Mouse (Mus musculus): ENCODE measurements around the gene Dhx38.

DNA sequence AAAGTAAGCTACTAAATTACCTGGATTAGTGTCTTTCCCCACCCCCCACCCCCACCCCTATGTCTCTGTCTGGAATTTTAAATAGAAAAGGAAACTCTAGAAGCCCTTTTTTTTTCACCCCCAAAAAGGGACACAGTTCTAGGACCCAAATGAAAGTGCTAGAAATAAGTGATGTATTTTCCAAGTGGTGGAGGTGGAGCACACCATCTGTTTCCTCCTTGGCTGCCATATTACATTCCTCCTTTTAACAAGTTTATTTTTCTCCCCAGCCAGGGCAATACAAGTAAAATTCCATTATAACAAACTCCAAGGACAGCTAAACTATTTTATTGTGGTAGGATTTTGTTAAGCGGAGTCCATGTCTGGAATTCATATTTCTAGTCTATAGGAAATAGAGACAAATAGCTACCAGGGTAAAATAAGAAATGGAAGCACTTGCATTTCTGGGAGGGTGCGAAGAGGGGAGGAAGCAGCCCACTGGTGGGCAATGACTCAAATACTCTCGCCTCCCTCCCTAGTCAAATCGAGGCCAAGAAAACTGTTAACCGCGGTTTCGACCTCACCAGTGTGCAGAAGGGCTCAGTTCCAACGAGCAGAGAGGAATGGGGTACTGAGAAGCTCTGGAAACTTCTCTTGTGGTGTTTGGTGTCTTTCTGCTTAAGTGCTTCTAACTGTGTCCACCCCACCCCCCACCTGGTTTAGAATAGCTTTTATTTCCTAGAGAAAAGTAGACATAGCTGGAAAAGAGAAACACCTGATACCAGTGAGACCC is 22.7 kb downstream of the Dhx38 start:
- TF ChIP-seq EP300 (IDR thresholded peaks at IDR 0.05; ENCODE audit: insufficient read depth, low read depth, low read length) (no peak), CTCF (IDR thresholded peaks at IDR 0.05) (no peak)
